Mouse (Mus musculus): ENCODE data around the gene Hoxa11. TPM values are rescaled to one million over a fixed set of nuclear protein-coding genes. Genes with fewer than 3 reads are reported as not detected.

The Hoxa11 gene
- total RNA-seq, 2 experiments from 2014 or later: not detected

- DNase-seq: no peak
- intact Hi-C loops (cut with DNase I): no loop called here
These were observed 3.2 kb upstream of the Hoxa11 start for GRCm38 (mm10) chr6:52248638-52249414.

GRCm38 (mm10) chr6:52247766-52248637 lies 2.4 kb upstream of the Hoxa11 start:
- intact Hi-C loops (cut with DNase I): no loop called here
- DNase-seq: no peak

- DNase-seq: no peak
- intact Hi-C loops (cut with DNase I): no loop called here
These were observed 1.3 kb upstream of the Hoxa11 start for GRCm38 (mm10) chr6:52246916-52247315.

GRCm38 (mm10) chr6:52246403-52246803 lies 793 bp upstream of the Hoxa11 start:
- no peak for DNase-seq
- intact Hi-C loops (cut with DNase I): no loop called here

- no peak for DNase-seq
- intact Hi-C loops (cut with DNase I): no loop called here
These were observed 412 bp downstream of the Hoxa11 start for GRCm38 (mm10) chr6:52245040-52245756.

GRCm38 (mm10) chr6:52244471-52245039 lies 1.1 kb downstream of the Hoxa11 start:
- intact Hi-C loops (cut with DNase I): no loop called here
- no peak for DNase-seq

- intact Hi-C loops (cut with DNase I): no loop called here
- no peak for DNase-seq
These were observed 1.9 kb downstream of the Hoxa11 start for GRCm38 (mm10) chr6:52243681-52244121.

- intact Hi-C loops (cut with DNase I): no loop called here
- DNase-seq: no peak
These were observed 2.7 kb downstream of the Hoxa11 start for GRCm38 (mm10) chr6:52242801-52243332.

GRCm38 (mm10) chr6:52241001-52241621 lies 4.5 kb downstream of the Hoxa11 start:
- DNase-seq: no peak
- intact Hi-C loops (cut with DNase I): no loop called here

- peak; percentile 69 for DNase-seq
- intact Hi-C loops (cut with DNase I): no loop called here
These were observed 5.1 kb downstream of the Hoxa11 start, which contains the start of gene Hoxa10 for GRCm38 (mm10) chr6:52240389-52241000. Gene Hoxa10, minus strand, starts transcription at chr6:52240854.

GRCm38 (mm10) chr6:52239625-52240388 lies 5.8 kb downstream of the Hoxa11 start:
- DNase-seq: no peak
- intact Hi-C loops (cut with DNase I): no loop called here

- intact Hi-C loops (cut with DNase I): no loop called here
- DNase-seq: no peak
These were observed 6.6 kb downstream of the Hoxa11 start for GRCm38 (mm10) chr6:52238976-52239375.

- intact Hi-C loops (cut with DNase I): no loop called here
- DNase-seq: no peak
These were observed 7.5 kb downstream of the Hoxa11 start for GRCm38 (mm10) chr6:52238155-52238545.

GRCm38 (mm10) chr6:52237346-52238154 lies 8.1 kb downstream of the Hoxa11 start:
- intact Hi-C loops (cut with DNase I): no loop called here
- DNase-seq: no peak

- intact Hi-C loops (cut with DNase I): no loop called here
- DNase-seq: no peak
These were observed 8.8 kb downstream of the Hoxa11 start for GRCm38 (mm10) chr6:52236806-52237205.

- intact Hi-C loops (cut with DNase I): no loop called here
- no peak for DNase-seq
These were observed 9.7 kb downstream of the Hoxa11 start for GRCm38 (mm10) chr6:52235866-52236265.

GRCm38 (mm10) chr6:52235267-52235666 lies 10.3 kb downstream of the Hoxa11 start:
- intact Hi-C loops (cut with DNase I): no loop called here
- DNase-seq: no peak
